Comparison of ENCODE assay signal across 31 mouse cellular contexts in the genomic region with DNA sequence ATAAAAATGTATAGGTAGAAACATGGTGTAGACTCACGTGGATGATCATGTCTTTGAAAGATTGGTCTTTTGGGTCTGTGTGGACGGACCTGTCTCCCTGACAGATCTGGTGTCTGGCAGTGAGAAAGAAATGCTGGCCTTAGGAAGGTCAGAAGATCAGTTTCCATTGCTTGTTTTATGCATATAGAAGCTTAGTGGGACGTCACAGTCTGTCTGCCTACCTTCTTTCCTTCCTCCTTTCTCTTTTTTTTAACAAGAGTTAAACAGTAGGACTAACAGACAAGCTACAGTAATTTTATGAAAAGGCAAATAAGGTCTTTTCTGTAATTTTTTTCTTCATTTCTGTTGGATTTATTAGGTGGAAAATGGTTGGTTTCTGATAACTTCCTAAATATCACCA.
"Had no signal": no experiment of that assay in that cellular context is flagged by ENCODE, and none has a peak within 500 bp of the region (broad histone marks: within the 10 kb centered on the region; RNA-seq: fewer than 3 reads in every experiment).

No protein-coding gene starts in this region.

- H3K4me2 ChIP-seq: limb, embryonic 12.5 days; limb, embryonic 13.5 days; limb, embryonic 15.5 days; liver, embryonic 11.5 days; liver, embryonic 12.5 days; liver, embryonic 13.5 days; liver, embryonic 15.5 days; lung, embryonic 14.5 days; lung, embryonic 15.5 days; midbrain, embryonic 11.5 days; midbrain, embryonic 12.5 days; midbrain, embryonic 13.5 days; midbrain, embryonic 15.5 days; neural tube, embryonic 12.5 days had no signal

- H3K4me3 ChIP-seq: limb, embryonic 10.5 days; limb, embryonic 12.5 days; limb, embryonic 13.5 days; limb, embryonic 15.5 days; liver, embryonic 12.5 days; liver, embryonic 13.5 days; liver, embryonic 15.5 days; lung, embryonic 15.5 days; megakaryocyte, embryonic 14.5 days; midbrain, embryonic 10.5 days; midbrain, embryonic 12.5 days; midbrain, embryonic 13.5 days; midbrain, embryonic 15.5 days; myocyte; neural tube, embryonic 12.5 days had no signal

- H3K27ac ChIP-seq: limb, embryonic 10.5 days; limb, embryonic 12.5 days; limb, embryonic 13.5 days; limb, embryonic 15.5 days; liver, embryonic 12.5 days; liver, embryonic 13.5 days; liver, embryonic 14.5 days; liver, embryonic 15.5 days; lung, embryonic 15.5 days; macrophage; midbrain, embryonic 10.5 days; midbrain, embryonic 12.5 days; midbrain, embryonic 13.5 days; midbrain, embryonic 15.5 days; neural tube, embryonic 12.5 days had no signal

- H3K4me1 ChIP-seq: limb, embryonic 10.5 days; limb, embryonic 12.5 days; limb, embryonic 13.5 days; limb, embryonic 15.5 days; liver, embryonic 15.5 days had no signal

- H3K27me3 ChIP-seq: limb, embryonic 12.5 days; limb, embryonic 13.5 days; limb, embryonic 15.5 days; liver, embryonic 12.5 days; liver, embryonic 13.5 days; liver, embryonic 15.5 days; lung, embryonic 15.5 days; megakaryocyte, embryonic 14.5 days; midbrain, embryonic 12.5 days; midbrain, embryonic 13.5 days; midbrain, embryonic 15.5 days; neural tube, embryonic 12.5 days had no signal

- ATAC-seq: liver, embryonic 12.5 days; liver, postnatal 0 days; lung, postnatal 0 days; midbrain, embryonic 13.5 days; midbrain, embryonic 15.5 days; midbrain, embryonic 16.5 days had no signal

- H3K9me3 ChIP-seq: limb, embryonic 10.5 days; limb, embryonic 12.5 days; limb, embryonic 13.5 days; limb, embryonic 15.5 days; liver, embryonic 12.5 days; liver, embryonic 13.5 days; liver, embryonic 15.5 days; lung, embryonic 15.5 days; megakaryocyte, embryonic 14.5 days; midbrain, embryonic 10.5 days; midbrain, embryonic 12.5 days; midbrain, embryonic 13.5 days; midbrain, embryonic 15.5 days; neural tube, embryonic 12.5 days had no signal

- H3K9ac ChIP-seq: limb, embryonic 12.5 days; limb, embryonic 13.5 days; limb, embryonic 15.5 days; liver, embryonic 12.5 days; liver, embryonic 13.5 days; liver, embryonic 14.5 days; liver, embryonic 15.5 days; liver, postnatal 0 days; lung, embryonic 14.5 days; lung, embryonic 15.5 days; midbrain, embryonic 12.5 days; midbrain, embryonic 13.5 days; midbrain, embryonic 15.5 days; neural tube, embryonic 12.5 days had no signal

- DNase-seq: left cerebral cortex, postnatal 4 days; liver; liver, embryonic 13.5 days; liver, postnatal 0 days; lung, adult 18-20 months; lung, adult 2 months; lung, embryonic 14.5 days; lung, postnatal 10 days; lung, postnatal 14 days; lung, postnatal 36 days; lung, postnatal 4 days had no signal
